Mouse (Mus musculus) midbrain, embryonic 11.5 days (tissue): Measurements from ENCODE around the gene Tor3a. TPM values are rescaled to one million over a fixed set of nuclear protein-coding genes. Genes with fewer than 3 reads are reported as not detected.

ENCODE experiments used
- ATAC-seq: fragments of 200-750 bp; cut with Nextera tagmentation; 2 replicates; pipeline ENCODE4 v1.8.0; 2017; ENCODE audit warnings: moderate TSS enrichment, moderate library complexity; ENCODE audit not compliant: low FRiP score
- DNase-seq: peaks from one replicate; pipeline ENCODE4 v3.0.0; 2015; ENCODE audit warnings: low spot score; ENCODE audit errors: missing footprints
- H3K27ac ChIP-seq: fragments of 300-500 bp; sonication (generic); 2 replicates; pipeline ENCODE4 v1.5.1; 2014; ENCODE audit warnings: low read depth, low read length
- H3K27me3 ChIP-seq: fragments of 300-500 bp; sonication (generic); 2 replicates; pipeline ENCODE4 v1.6.1; 2014; ENCODE audit warnings: mild to moderate bottlenecking, low read length, moderate library complexity, mixed read lengths; ENCODE audit not compliant: control insufficient read depth, insufficient read depth
- H3K36me3 ChIP-seq: fragments of 300-500 bp; sonication (generic); 2 replicates; pipeline ENCODE4 v1.6.1; 2014; ENCODE audit warnings: mild to moderate bottlenecking, low read length, moderate library complexity, mixed read lengths; ENCODE audit not compliant: control insufficient read depth, insufficient read depth
- H3K4me1 ChIP-seq: fragments of 300-500 bp; sonication (generic); 2 replicates; pipeline ENCODE4 v1.6.1; 2014; ENCODE audit warnings: low read length; ENCODE audit not compliant: control insufficient read depth, insufficient read depth
- H3K4me2 ChIP-seq: fragments of 300-500 bp; sonication (generic); 2 replicates; pipeline ENCODE4 v1.6.1; 2014; ENCODE audit warnings: mild to moderate bottlenecking, moderate library complexity
- H3K4me3 ChIP-seq: fragments of 300-500 bp; sonication (generic); 2 replicates; pipeline ENCODE4 v1.5.1; 2014; ENCODE audit warnings: low read depth, low read length
- H3K9ac ChIP-seq: fragments of 300-500 bp; sonication (generic); 2 replicates; pipeline ENCODE4 v1.6.1; 2014; ENCODE audit warnings: low read length
- H3K9me3 ChIP-seq: fragments of 300-500 bp; sonication (generic); 2 replicates; pipeline ENCODE4 v1.6.1; 2016; ENCODE audit warnings: low read length; ENCODE audit not compliant: control insufficient read depth
- WGBS: fragments of 180-500 bp; shearing (Covaris S2); extraction: QIAGEN DNeasy Blood & Tissue Kit; methylation state at CpG from one replicate; pipeline ENCODE4 v1.1.7; 2014; 5-methylcytosine and 5-hydroxymethylcytosine counted together
- polyA plus RNA-seq: library from polyadenylated mRNA; unstranded; fragments of >200 nt; fragmentation: Nextera tagmentation; extraction: Ambion mirVana; gene quantifications from 2 replicates; pipeline ENCODE4 v1.2.1, GENCODE M21; 2014

Tor3a gene
- polyA plus RNA-seq, 1 experiment from 2014 or later = 4.2 TPM

GRCm38 (mm10) chr1:156629984-156630383 lies 44.2 kb downstream of the Tor3a start:
- no peaks in the 10 kb centered on the region for H3K9me3 ChIP-seq
- DNase-seq = no peak
- H3K9ac ChIP-seq = no peak overlapping the region
- no peak overlapping the region for H3K4me3 ChIP-seq
- H3K36me3 ChIP-seq = peaks cover 15% of the 10 kb centered on the region; the same call in 1 of the 2 replicates
- no peaks in the 10 kb centered on the region for H3K27me3 ChIP-seq
- no peaks in the 10 kb centered on the region for H3K4me1 ChIP-seq
- 94% methylated on average over 8 of the region's 8 CpGs for WGBS
- no peak for ATAC-seq
- H3K4me2 ChIP-seq = no peak overlapping the region
- H3K27ac ChIP-seq = no peak overlapping the region

- no peak overlapping the region for H3K4me2 ChIP-seq
- no peak overlapping the region for H3K27ac ChIP-seq
- no peak overlapping the region for H3K4me3 ChIP-seq
- H3K4me1 ChIP-seq = no peaks in the 10 kb centered on the region
- H3K27me3 ChIP-seq = no peaks in the 10 kb centered on the region
- DNase-seq (peak; percentile 64), ATAC-seq (no peak)
- H3K9me3 ChIP-seq = no peaks in the 10 kb centered on the region
- WGBS = 82% methylated on average over 4 of the region's 4 CpGs
- H3K36me3 ChIP-seq = peaks cover 12% of the 10 kb centered on the region; the same call in 1 of the 2 replicates
- no peak overlapping the region for H3K9ac ChIP-seq
These were observed 47.4 kb downstream of the Tor3a start for GRCm38 (mm10) chr1:156626729-156627128.

GRCm38 (mm10) chr1:156624231-156624630 lies 49.9 kb downstream of the Tor3a start:
- H3K4me3 ChIP-seq = no peak overlapping the region
- H3K27ac ChIP-seq = no peak overlapping the region
- ATAC-seq (no peak), DNase-seq (no peak)
- H3K4me1 ChIP-seq = no peaks in the 10 kb centered on the region
- WGBS = 79% methylated on average over 1 of the region's 1 CpGs
- no peak overlapping the region for H3K4me2 ChIP-seq
- H3K9me3 ChIP-seq = no peaks in the 10 kb centered on the region
- H3K36me3 ChIP-seq = no peaks in the 10 kb centered on the region
- no peaks in the 10 kb centered on the region for H3K27me3 ChIP-seq
- no peak overlapping the region for H3K9ac ChIP-seq

GRCm38 (mm10) chr1:156620951-156621350 lies 53.2 kb downstream of the Tor3a start:
- ATAC-seq = no peak

DNA sequence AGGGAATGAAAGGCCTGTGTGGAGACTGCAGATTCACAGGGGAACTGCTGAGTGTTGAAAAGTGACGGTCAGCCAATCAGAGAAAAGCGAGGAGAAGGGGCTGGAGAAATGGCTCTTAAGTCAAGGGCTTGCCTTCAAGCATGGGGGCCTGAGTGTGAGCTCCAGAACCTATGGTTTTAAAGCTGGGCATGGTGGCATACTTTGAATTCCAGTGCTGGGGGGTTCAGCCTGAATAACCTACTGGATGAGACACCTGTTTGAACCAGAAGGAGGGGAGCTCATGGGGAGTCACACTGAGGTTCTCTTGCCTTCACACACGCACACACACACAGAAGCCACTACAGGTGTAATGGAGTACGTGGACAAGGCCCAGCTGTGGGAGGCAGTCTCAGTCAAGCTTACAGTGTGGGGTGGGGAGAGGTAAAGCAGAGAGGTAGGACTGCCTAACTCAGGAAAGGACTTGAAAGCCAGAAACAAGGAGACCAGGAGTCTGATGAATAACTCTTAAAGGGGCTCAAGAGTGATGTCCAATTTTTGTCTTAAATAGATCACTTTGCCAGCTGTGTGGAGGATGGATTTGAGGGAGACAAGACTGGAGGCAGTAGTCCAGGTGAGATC lies 53.8 kb downstream of the Tor3a start:
- H3K27me3 ChIP-seq = peaks cover 2% of the 10 kb centered on the region; the same call in 1 of the 2 replicates
- WGBS = 74% methylated on average over 4 of the region's 4 CpGs
- H3K9ac ChIP-seq = no peak overlapping the region
- H3K9me3 ChIP-seq = no peaks in the 10 kb centered on the region
- H3K4me3 ChIP-seq = no peak overlapping the region
- no peak overlapping the region for H3K4me2 ChIP-seq
- H3K4me1 ChIP-seq = peaks cover 7% of the 10 kb centered on the region
- ATAC-seq = no peak
- DNase-seq = no peak
- no peak overlapping the region for H3K27ac ChIP-seq
- no peaks in the 10 kb centered on the region for H3K36me3 ChIP-seq

More at GRCm38 (mm10) chr1:156620951-156621350, 53.2 kb downstream of the Tor3a start:
- Histone ChIP-seq H3K36me3 (no peaks in the 10 kb centered on the region), H3K4me2 (no peak overlapping the region), H3K9me3 (no peaks in the 10 kb centered on the region), H3K9ac (no peak overlapping the region), H3K4me3 (no peak overlapping the region), H3K27ac (no peak overlapping the region), H3K27me3 (peaks cover 2% of the 10 kb centered on the region; the same call in 1 of the 2 replicates), H3K4me1 (peaks cover 1% of the 10 kb centered on the region)
- no peak for DNase-seq
- WGBS = 88% methylated on average over 3 of the region's 3 CpGs

GRCm38 (mm10) chr1:156617811-156618210 lies 56.3 kb downstream of the Tor3a start:
- no peak overlapping the region for H3K4me3 ChIP-seq
- H3K27ac ChIP-seq = no peak overlapping the region
- 49% methylated on average over 4 of the region's 4 CpGs for WGBS
- H3K4me2 ChIP-seq = no peak overlapping the region
- H3K9ac ChIP-seq = no peak overlapping the region
- H3K27me3 ChIP-seq = peaks cover 4% of the 10 kb centered on the region
- no peaks in the 10 kb centered on the region for H3K9me3 ChIP-seq
- ATAC-seq = no peak
- no peaks in the 10 kb centered on the region for H3K36me3 ChIP-seq
- H3K4me1 ChIP-seq = peaks cover 22% of the 10 kb centered on the region
- peak; percentile 83 for DNase-seq

GRCm38 (mm10) chr1:156616989-156617598 lies 57.1 kb downstream of the Tor3a start:
- ATAC-seq = no peak
- WGBS = 42% methylated on average over 12 of the region's 12 CpGs
- Histone ChIP-seq H3K27ac (no peak overlapping the region), H3K4me3 (no peak overlapping the region), H3K4me1 (peaks cover 22% of the 10 kb centered on the region), H3K4me2 (no peak overlapping the region), H3K27me3 (peaks cover 4% of the 10 kb centered on the region), H3K9me3 (no peaks in the 10 kb centered on the region), H3K9ac (no peak overlapping the region), H3K36me3 (no peaks in the 10 kb centered on the region)
- DNase-seq = peak; percentile 80

DNA sequence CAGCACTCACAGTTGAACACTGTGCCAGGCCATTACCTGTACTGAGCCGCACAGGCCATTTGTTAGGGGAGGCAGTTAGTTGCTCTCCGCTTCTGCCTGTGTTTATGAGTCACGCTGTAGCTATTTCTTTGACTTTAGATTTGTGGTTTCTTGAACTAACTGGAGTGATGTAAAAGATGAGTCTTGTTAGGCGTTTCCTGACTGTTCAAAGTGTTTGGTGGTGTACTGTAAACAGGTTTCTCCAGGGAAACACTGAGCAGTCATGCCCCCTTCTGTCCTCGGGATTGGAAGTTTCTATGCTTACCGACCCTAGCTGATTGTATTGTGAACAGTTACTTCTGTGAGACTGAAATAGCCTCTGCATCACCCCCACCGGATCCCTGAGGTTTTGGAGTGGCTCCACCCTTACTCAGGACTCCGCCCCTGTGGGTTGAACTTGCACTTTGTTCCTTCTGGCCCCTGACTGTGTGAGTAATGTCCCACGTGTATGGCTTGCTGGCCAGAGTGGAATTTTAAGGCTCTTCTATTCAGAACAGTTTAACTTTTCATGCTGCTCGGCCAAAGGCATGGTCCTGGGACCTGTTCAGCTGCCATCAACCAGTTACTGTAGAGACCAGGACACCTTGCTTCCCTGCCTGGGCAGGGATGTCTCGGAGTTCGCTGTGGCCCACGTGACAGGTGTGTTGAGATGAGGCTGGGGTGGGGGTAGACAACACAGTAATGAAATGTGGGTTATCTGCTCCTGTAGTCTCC lies 58.6 kb downstream of the Tor3a start:
- Histone ChIP-seq H3K36me3 (no peaks in the 10 kb centered on the region), H3K4me1 (peaks cover 22% of the 10 kb centered on the region), H3K9ac (0 out of 2 replicates have a peak overlapping the region, but pooled peaks have one; percentile 38), H3K27me3 (peaks cover 4% of the 10 kb centered on the region), H3K27ac (no peak overlapping the region), H3K9me3 (no peaks in the 10 kb centered on the region), H3K4me3 (no peak overlapping the region), H3K4me2 (peak overlapping the region; percentile 19)
- DNase-seq (peak; percentile 89), ATAC-seq (no peak)
- 26% methylated on average over 13 of the region's 13 CpGs for WGBS

DNA sequence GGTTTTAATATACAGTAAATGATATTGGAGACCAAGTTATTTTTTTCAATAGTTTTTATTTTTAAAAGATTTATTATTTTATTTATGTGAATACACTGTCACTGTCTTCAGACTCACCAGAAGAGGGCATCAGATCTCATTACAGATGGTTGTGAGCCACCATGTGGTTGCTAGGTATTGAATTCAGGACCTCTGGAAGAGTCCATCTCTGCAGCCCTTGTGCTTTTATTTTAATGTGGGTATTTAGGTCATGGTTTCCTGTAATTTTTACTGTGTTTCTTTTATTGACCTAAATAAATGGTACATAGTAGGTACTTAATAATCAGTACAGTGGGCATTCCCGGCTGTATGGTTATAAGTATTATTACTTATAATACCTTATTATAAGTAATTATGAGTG lies 59.4 kb downstream of the Tor3a start:
- DNase-seq (peak; percentile 84), ATAC-seq (no peak)
- H3K4me2 ChIP-seq = no peak overlapping the region
- no peak overlapping the region for H3K9ac ChIP-seq
- no peaks in the 10 kb centered on the region for H3K9me3 ChIP-seq
- H3K4me1 ChIP-seq = peaks cover 22% of the 10 kb centered on the region
- no peak overlapping the region for H3K4me3 ChIP-seq
- WGBS = 76% methylated on average over 1 of the region's 1 CpGs
- H3K27ac ChIP-seq = no peak overlapping the region
- peaks cover 4% of the 10 kb centered on the region for H3K27me3 ChIP-seq
- no peaks in the 10 kb centered on the region for H3K36me3 ChIP-seq
